Mouse (Mus musculus): Measurements from ENCODE around the gene Fam102a.

GRCm38 (mm10) chr2:32534061-32534732, 935 bp upstream of the Fam102a start:
- TF ChIP-seq CTCF (conservative IDR thresholded peaks at IDR 0.05; ENCODE audit: low read length) (no peak), NANOG (IDR thresholded peaks at IDR 0.05; ENCODE audit: borderline replicate concordance, low read length) (no peak), POU5F1 (IDR thresholded peaks at IDR 0.05; ENCODE audit: borderline replicate concordance, low read length) (no peak)

Measured in E14TG2a.4 (cell line).